In the genomic region with DNA sequence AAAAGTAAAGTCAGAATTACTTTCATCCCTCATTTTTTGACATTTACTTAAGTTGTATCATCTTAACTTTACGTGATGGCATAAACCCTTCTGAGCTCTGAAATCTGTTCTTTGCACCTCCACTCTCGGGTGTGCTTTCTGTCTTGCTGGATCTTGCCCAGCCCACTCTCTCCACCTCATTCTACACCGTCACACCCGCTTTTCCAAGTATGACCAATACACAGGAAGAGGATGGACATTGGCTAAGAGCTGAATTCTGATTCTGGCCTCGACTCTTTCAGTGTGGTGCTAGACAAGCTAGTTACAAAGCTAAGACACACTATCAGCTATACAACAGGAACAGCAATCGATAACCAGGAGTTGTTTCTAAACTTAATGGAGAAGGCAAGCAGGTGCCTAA, we compare ENCODE assay signal across 15 mouse cellular contexts. TPM values are rescaled to one million over a fixed set of nuclear protein-coding genes. Genes with fewer than 3 reads are reported as not detected.
"Had no signal": no experiment of that assay in that cellular context is flagged by ENCODE, and none has a peak within 500 bp of the region (broad histone marks: within the 10 kb centered on the region; RNA-seq: fewer than 3 reads in every experiment).

No protein-coding gene starts in this region.

- H3K36me3 ChIP-seq: liver, embryonic 15.5 days; midbrain, embryonic 10.5 days; midbrain, embryonic 12.5 days; neural tube, embryonic 12.5 days had no signal

- DNase-seq: lung, adult 18-20 months; lung, embryonic 14.5 days; lung, postnatal 10 days; lung, postnatal 4 days; midbrain, embryonic 14.5 days; right cerebral cortex, postnatal 14 days; spleen, adult 18-20 months; thymus, adult 18-20 months; thymus, postnatal 14 days; thymus, postnatal 36 days had no signal

- H3K4me2 ChIP-seq: liver, embryonic 15.5 days; lung, embryonic 14.5 days; midbrain, embryonic 12.5 days; neural tube, embryonic 12.5 days had no signal

- H3K27me3 ChIP-seq: liver, embryonic 15.5 days; midbrain, embryonic 12.5 days; neural tube, embryonic 12.5 days had no signal

- H3K9me3 ChIP-seq: liver, embryonic 15.5 days; midbrain, embryonic 10.5 days; midbrain, embryonic 12.5 days; neural tube, embryonic 12.5 days had no signal

- H3K4me3 ChIP-seq: liver, embryonic 15.5 days; midbrain, embryonic 10.5 days; midbrain, embryonic 12.5 days; neural tube, embryonic 12.5 days had no signal

- ATAC-seq: midbrain, embryonic 16.5 days had no signal

- H3K9ac ChIP-seq: liver, embryonic 15.5 days; lung, embryonic 14.5 days; midbrain, embryonic 12.5 days; neural tube, embryonic 12.5 days had no signal

- H3K4me1 ChIP-seq: liver, embryonic 15.5 days; midbrain, embryonic 10.5 days; midbrain, embryonic 12.5 days; neural tube, embryonic 12.5 days had no signal

- H3K27ac ChIP-seq: liver, embryonic 15.5 days; midbrain, embryonic 10.5 days; midbrain, embryonic 12.5 days; neural tube, embryonic 12.5 days had no signal

RNA-seq across cellular contexts. Expression of a gene that starts 5.0 kb away (rescaled TPM):
- polyA plus RNA-seq: midbrain, embryonic 10.5 days had no signal
